Mouse (Mus musculus): Measurements from ENCODE around the gene Akain1.

DNA sequence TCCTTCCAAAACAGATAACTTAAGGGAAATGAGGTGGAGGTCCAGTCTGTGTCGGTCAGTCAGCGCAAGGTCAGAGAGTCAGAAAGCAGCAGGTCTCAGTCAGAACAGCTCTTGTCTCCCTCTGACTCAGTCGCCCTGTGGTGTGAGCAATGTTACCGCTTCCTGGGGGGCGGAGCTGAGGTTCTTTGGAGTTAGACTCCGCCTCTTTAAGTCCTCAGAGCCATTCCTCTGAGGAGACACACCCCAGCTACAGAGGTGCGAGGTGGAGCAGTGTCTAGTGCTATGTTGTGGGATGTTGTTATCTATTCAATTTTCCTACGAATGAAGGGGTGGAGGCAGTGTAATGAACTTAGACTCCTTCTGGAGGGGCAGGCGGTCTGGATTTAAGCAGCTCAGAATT, 1.9 kb downstream of the Akain1 start:
- TF ChIP-seq CTCF (IDR thresholded peaks at IDR 0.05; ENCODE audit: extremely low read depth, insufficient read depth, insufficient read length, insufficient replicate concordance) (no peak), POLR2A (IDR thresholded peaks at IDR 0.05; ENCODE audit: low read depth, low read length) (no peak)

Measured in spleen, adult 2 months (tissue).